Mouse (Mus musculus): Measurements from ENCODE around the gene Blm. TPM values are rescaled to one million over a fixed set of nuclear protein-coding genes. Genes with fewer than 3 reads are reported as not detected.

Gene Blm
- total and polyA plus RNA-seq, 2 experiments from 2014 or later: 4.5 to 6.4 TPM

GRCm38 (mm10) chr7:80491995-80492394 is 42.9 kb downstream of the Blm start:
- Histone ChIP-seq H3K27me3 (ENCODE audit: control insufficient read depth, insufficient read depth, low read length) (no peaks in the 10 kb centered on the region), H3K9me3 (replicated peaks; ENCODE audit: control insufficient read depth, low read length) (no peaks in the 10 kb centered on the region), H3K36me3 (replicated peaks; ENCODE audit: control insufficient read depth, insufficient read depth, low read length) (peaks cover 18% of the 10 kb centered on the region), H3K4me3 (ENCODE audit: low read depth, low read length) (no peak overlapping the region), H3K9ac (replicated peaks; ENCODE audit: low read depth, low read length) (no peak overlapping the region), H3K4me2 (ENCODE audit: low read depth, low read length) (no peak overlapping the region), H3K27ac (ENCODE audit: low read depth) (no peak overlapping the region), H3K4me1 (ENCODE audit: control insufficient read depth, insufficient read depth) (no peaks in the 10 kb centered on the region)
- no peak for TF ChIP-seq CTCF (IDR thresholded peaks at IDR 0.05; ENCODE audit: low read depth)
- TF ChIP-seq EP300 (IDR thresholded peaks at IDR 0.05; ENCODE audit: low read depth): no peak
- DNase-seq (ENCODE audit: low spot score) (no peak), ATAC-seq (ENCODE audit: insufficient read depth, low read depth) (no peak)
- WGBS: 93% methylated on average over 3 of the region's 3 CpGs

- WGBS: 76% methylated on average over 3 of the region's 3 CpGs
- no peak overlapping the region for H3K4me2 ChIP-seq (ENCODE audit: low read depth, low read length)
- no peak overlapping the region for H3K9ac ChIP-seq (replicated peaks; ENCODE audit: low read depth, low read length)
- no peaks in the 10 kb centered on the region for H3K9me3 ChIP-seq (replicated peaks; ENCODE audit: control insufficient read depth, low read length)
- no peak for TF ChIP-seq EP300 (IDR thresholded peaks at IDR 0.05; ENCODE audit: low read depth)
- no peak for TF ChIP-seq CTCF (IDR thresholded peaks at IDR 0.05; ENCODE audit: low read depth)
- DNase-seq (ENCODE audit: low spot score) (no peak), ATAC-seq (ENCODE audit: insufficient read depth, low read depth) (no peak)
- H3K27ac ChIP-seq (ENCODE audit: low read depth): no peak overlapping the region
- no peaks in the 10 kb centered on the region for H3K27me3 ChIP-seq (ENCODE audit: control insufficient read depth, insufficient read depth, low read length)
- no peaks in the 10 kb centered on the region for H3K4me1 ChIP-seq (ENCODE audit: control insufficient read depth, insufficient read depth)
- H3K4me3 ChIP-seq (ENCODE audit: low read depth, low read length): no peak overlapping the region
- peaks cover 18% of the 10 kb centered on the region for H3K36me3 ChIP-seq (replicated peaks; ENCODE audit: control insufficient read depth, insufficient read depth, low read length)
These were observed 43.8 kb downstream of the Blm start for GRCm38 (mm10) chr7:80491086-80491485.

GRCm38 (mm10) chr7:80490351-80490750 is 44.6 kb downstream of the Blm start:
- Histone ChIP-seq H3K36me3 (replicated peaks; ENCODE audit: control insufficient read depth, insufficient read depth, low read length) (peaks cover 18% of the 10 kb centered on the region), H3K4me3 (ENCODE audit: low read depth, low read length) (no peak overlapping the region), H3K27ac (ENCODE audit: low read depth) (no peak overlapping the region), H3K4me1 (ENCODE audit: control insufficient read depth, insufficient read depth) (no peaks in the 10 kb centered on the region), H3K9me3 (replicated peaks; ENCODE audit: control insufficient read depth, low read length) (no peaks in the 10 kb centered on the region), H3K27me3 (ENCODE audit: control insufficient read depth, insufficient read depth, low read length) (no peaks in the 10 kb centered on the region), H3K4me2 (ENCODE audit: low read depth, low read length) (no peak overlapping the region), H3K9ac (replicated peaks; ENCODE audit: low read depth, low read length) (no peak overlapping the region)
- no peak for ATAC-seq (ENCODE audit: insufficient read depth, low read depth)
- TF ChIP-seq EP300 (IDR thresholded peaks at IDR 0.05; ENCODE audit: low read depth): no peak
- no peak for TF ChIP-seq CTCF (IDR thresholded peaks at IDR 0.05; ENCODE audit: low read depth)
- DNase-seq (ENCODE audit: low spot score): no peak
- 97% methylated on average over 2 of the region's 2 CpGs for WGBS

- Histone ChIP-seq H3K27me3 (ENCODE audit: control insufficient read depth, insufficient read depth, low read length) (no peaks in the 10 kb centered on the region), H3K4me3 (ENCODE audit: low read depth, low read length) (no peak overlapping the region), H3K9me3 (replicated peaks; ENCODE audit: control insufficient read depth, low read length) (no peaks in the 10 kb centered on the region), H3K4me2 (ENCODE audit: low read depth, low read length) (no peak overlapping the region), H3K9ac (replicated peaks; ENCODE audit: low read depth, low read length) (no peak overlapping the region), H3K27ac (ENCODE audit: low read depth) (no peak overlapping the region), H3K4me1 (ENCODE audit: control insufficient read depth, insufficient read depth) (no peaks in the 10 kb centered on the region), H3K36me3 (replicated peaks; ENCODE audit: control insufficient read depth, insufficient read depth, low read length) (peaks cover 16% of the 10 kb centered on the region)
- WGBS: 54% methylated on average over 1 of the region's 1 CpGs
- DNase-seq (ENCODE audit: low spot score) (no peak), ATAC-seq (ENCODE audit: insufficient read depth, low read depth) (no peak)
- TF ChIP-seq EP300 (IDR thresholded peaks at IDR 0.05; ENCODE audit: low read depth) (no peak), CTCF (IDR thresholded peaks at IDR 0.05; ENCODE audit: low read depth) (no peak)
These were observed 45.5 kb downstream of the Blm start for GRCm38 (mm10) chr7:80489445-80489844.

- no peaks in the 10 kb centered on the region for H3K36me3 ChIP-seq (replicated peaks; ENCODE audit: control insufficient read depth, insufficient read depth, low read length)
- H3K4me3 ChIP-seq (ENCODE audit: low read depth, low read length): no peak overlapping the region
- DNase-seq (ENCODE audit: low spot score) (no peak), ATAC-seq (ENCODE audit: insufficient read depth, low read depth) (no peak)
- H3K27ac ChIP-seq (ENCODE audit: low read depth): no peak overlapping the region
- H3K4me2 ChIP-seq (ENCODE audit: low read depth, low read length): no peak overlapping the region
- no peak for TF ChIP-seq EP300 (IDR thresholded peaks at IDR 0.05; ENCODE audit: low read depth)
- no peak for TF ChIP-seq CTCF (IDR thresholded peaks at IDR 0.05; ENCODE audit: low read depth)
- WGBS: 75% methylated on average over 4 of the region's 4 CpGs
- no peaks in the 10 kb centered on the region for H3K4me1 ChIP-seq (ENCODE audit: control insufficient read depth, insufficient read depth)
- H3K9ac ChIP-seq (replicated peaks; ENCODE audit: low read depth, low read length): no peak overlapping the region
- no peaks in the 10 kb centered on the region for H3K9me3 ChIP-seq (replicated peaks; ENCODE audit: control insufficient read depth, low read length)
- no peaks in the 10 kb centered on the region for H3K27me3 ChIP-seq (ENCODE audit: control insufficient read depth, insufficient read depth, low read length)
These were observed 47.7 kb downstream of the Blm start for GRCm38 (mm10) chr7:80487239-80487638.

- H3K9ac ChIP-seq (replicated peaks; ENCODE audit: low read depth, low read length): no peak overlapping the region
- H3K4me1 ChIP-seq (ENCODE audit: control insufficient read depth, insufficient read depth): no peaks in the 10 kb centered on the region
- 50% methylated on average over 7 of the region's 7 CpGs for WGBS
- no peaks in the 10 kb centered on the region for H3K27me3 ChIP-seq (ENCODE audit: control insufficient read depth, insufficient read depth, low read length)
- H3K4me3 ChIP-seq (ENCODE audit: low read depth, low read length): no peak overlapping the region
- H3K9me3 ChIP-seq (replicated peaks; ENCODE audit: control insufficient read depth, low read length): no peaks in the 10 kb centered on the region
- no peak overlapping the region for H3K27ac ChIP-seq (ENCODE audit: low read depth)
- DNase-seq (ENCODE audit: low spot score): no peak
- TF ChIP-seq CTCF (IDR thresholded peaks at IDR 0.05; ENCODE audit: low read depth) (no peak), EP300 (IDR thresholded peaks at IDR 0.05; ENCODE audit: low read depth) (no peak)
- no peak overlapping the region for H3K4me2 ChIP-seq (ENCODE audit: low read depth, low read length)
- H3K36me3 ChIP-seq (replicated peaks; ENCODE audit: control insufficient read depth, insufficient read depth, low read length): no peaks in the 10 kb centered on the region
- ATAC-seq (ENCODE audit: insufficient read depth, low read depth): no peak
These were observed 54.8 kb downstream of the Blm start for GRCm38 (mm10) chr7:80480097-80480496.

Data from heart, postnatal 0 days (tissue).